Mouse (Mus musculus): ENCODE data around the gene Retsat.

Gene Retsat

DNA sequence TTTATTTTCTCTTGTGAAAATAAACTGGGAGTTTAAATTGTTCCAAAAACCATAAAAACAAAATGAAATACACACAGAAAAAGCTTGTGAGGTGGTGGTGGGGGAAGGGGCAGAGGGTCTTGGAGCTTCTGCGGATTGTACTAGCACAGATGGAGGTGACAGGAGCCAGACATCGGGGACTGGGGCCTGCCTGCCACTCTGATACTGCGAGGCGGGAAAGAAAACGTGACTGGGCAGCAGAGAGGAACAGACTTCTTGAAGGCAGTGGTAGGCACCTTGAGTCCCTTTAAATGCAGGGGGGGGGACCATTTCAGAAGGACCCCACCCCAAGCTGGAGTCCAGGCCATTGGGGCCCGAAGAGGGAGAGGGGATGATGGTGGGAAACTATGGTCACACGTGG, 28.1 kb downstream of the Retsat start:
- no peak for DNase-seq

DNA sequence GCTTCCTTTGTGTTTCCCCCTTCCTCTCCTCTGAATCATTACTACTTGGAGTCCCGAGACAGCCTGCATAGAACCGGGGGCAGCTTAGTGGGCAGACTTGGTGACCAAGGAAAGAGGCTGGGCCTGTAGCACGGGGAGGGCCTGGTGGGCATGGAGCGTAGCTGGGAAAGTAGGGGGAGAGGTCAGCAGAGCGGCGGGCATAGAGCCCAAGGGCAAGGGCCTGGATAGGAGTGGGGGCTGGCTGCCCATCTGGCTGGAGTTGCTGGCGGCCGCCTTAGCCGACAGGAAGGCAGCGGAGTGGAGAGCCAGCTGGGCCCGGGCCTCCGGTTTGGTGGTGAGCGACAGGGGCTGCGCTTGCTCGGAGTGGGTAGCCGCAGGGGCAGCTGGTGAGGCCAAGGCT, 29.0 kb downstream of the Retsat start:
- DNase-seq: no peak

DNA sequence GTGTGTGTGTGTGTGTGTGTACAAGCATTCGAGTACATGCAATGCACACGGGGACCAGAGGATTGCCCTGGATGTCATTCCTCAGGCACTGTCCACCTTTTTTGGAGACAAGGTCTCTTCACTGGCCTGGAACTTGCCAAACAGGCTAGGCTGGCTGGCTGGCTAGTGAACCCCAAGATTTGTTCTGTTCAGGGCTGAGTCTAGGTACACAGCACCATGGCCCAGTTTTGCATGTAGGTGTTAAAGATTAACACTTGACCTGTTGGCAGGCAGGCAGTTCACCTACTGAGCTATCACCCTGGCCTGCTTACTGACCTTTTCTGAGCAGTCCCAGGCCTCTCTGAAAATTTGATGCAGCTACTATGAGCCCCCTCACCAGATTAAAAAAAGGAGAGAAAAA, 32.1 kb downstream of the Retsat start:
- DNase-seq: no peak

DNA sequence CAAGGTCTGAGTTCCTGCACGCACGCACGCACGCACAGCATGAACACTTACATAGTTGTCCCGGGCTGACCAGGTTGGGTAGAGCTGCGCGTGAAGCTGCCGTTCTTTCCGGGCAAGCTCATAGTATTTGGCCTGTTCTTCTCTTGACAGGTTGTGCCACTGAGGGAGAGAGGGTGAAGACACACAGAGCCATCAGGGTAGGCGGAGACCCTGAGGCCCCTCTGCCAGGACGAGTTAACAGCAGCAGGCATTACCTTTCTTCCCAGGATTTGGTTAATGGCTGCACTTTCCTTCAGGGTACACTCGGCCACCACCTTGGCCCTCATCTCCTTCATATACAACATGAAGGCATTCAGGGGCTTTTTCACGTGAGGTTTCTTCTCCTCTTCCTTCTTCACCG, 32.7 kb downstream of the Retsat start:
- no peak for DNase-seq

DNA sequence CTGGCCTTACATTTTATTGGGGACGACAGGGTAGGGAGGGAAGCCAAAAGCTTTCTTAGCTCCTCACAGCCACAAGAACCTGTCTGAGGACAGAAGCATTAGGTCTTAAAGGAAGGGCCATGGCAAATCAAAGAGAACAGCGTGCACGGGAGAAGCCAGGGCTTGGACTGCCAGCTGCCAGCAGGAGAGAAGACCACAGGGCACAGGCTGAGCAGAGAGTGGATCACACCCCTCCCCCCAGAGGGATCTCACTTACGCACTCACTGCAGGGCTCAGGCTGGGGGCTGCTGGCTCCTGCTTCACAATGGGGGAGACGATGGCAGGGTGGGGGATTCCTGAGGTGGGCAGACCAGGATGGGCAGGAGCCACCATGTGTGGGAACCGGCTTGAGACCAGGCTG, 33.4 kb downstream of the Retsat start:
- no peak for DNase-seq

DNA sequence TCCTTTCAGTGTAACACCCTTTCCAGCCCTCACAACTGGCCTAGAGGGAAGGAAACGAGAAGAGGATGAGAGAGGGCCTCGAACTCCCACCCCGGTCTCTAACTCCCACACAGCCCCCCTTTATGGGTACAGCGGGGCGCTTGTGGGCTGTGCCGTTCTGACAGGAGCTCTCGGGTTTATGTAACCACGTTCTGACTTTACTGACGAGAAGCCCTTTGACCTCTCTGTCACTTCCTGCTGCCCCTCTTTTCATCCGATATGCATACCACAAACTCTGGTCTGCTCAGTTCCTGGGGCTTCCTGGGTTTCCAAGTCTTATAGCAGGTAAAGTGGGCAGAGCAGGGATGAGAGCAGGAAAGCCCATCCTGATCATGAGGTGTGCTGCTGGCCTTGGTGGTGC, 36.0 kb downstream of the Retsat start:
- peak; percentile 59 for DNase-seq

DNA sequence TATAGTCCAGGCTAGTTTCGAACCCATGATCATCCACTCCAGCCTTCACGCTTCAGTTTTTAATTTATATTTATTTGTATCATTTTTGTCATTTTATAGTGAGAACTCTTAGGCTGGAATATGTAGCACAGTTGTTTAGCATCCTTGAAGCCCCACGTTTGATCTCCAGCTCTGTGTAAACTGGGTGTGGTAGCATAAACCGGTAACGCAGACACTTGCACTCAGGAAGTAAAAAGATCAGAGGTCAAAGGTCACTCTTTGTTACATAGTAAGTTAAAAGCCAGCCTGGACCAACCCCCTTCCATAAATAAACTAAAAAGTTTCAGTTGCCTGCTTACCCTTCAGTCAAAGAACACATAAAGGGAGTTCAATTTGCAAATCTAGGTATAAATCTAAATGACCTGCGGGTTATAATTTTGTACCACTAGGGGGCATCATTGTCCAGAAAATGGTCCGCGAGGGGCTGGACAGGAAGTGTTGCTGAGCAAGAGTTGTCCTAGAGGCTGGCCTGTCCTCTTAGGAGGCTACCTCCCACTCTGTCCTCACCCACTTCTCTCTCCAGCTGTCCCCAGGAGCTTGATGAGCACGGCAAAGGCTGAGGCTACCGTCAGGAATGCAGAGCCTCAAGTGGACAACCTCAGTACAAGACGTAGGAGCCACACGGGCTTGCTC, 37.6 kb downstream of the Retsat start:
- peak; percentile 36 for DNase-seq

DNA sequence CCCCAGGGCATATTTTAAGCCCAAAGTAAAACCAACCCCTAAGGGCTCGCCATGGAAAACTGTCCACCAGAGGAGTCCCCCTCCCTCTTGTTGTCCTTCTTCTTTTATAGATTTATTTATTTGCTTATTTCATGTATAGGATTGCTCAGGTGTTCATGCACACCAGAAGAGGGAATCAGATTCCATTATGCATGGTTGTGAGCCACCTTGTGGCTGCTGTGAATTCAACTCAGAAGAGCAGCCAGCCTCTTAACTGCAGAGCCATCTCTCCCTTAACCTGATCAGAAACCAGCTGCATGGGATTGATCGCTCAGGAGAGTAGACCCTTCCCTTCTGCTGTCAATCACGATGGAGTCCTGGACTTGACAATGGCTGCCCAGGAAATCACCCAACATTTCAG, 38.7 kb downstream of the Retsat start:
- DNase-seq: peak; percentile 54

DNA sequence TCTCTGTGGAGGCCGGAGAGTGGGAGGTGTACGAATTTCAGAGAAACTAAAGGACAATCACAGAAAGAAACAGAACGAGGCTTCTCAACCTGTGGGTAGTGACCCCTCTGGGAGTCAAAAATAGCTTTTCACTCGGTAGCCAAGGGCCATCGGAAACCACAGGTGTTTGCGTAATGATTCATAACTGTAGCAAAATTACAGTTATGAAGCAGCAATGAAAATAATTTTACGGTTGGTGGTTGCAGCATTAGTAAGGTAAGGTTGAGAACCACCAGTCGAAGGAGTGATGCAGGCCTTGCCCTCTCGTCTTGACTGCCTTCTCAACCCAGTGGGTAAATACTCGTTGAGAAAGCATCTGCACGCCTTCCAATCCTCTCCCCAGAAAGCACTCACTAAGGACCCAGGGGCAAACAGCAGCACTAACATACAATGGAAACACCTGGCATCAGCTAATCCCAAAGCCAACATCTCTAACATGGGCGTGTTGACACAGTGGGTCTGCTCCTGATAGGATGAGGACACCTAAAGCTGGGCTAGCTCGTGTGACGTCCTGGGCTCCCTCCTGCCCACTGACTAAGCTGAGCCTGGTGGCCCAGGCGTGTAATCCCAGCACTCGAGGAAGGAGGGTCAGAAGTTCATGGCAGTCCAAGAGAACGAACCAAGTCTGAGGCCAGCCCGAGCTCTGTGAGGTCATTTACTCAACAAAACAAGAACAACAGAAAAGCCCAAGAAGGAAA, 43.1 kb downstream of the Retsat start:
- DNase-seq: no peak

DNA sequence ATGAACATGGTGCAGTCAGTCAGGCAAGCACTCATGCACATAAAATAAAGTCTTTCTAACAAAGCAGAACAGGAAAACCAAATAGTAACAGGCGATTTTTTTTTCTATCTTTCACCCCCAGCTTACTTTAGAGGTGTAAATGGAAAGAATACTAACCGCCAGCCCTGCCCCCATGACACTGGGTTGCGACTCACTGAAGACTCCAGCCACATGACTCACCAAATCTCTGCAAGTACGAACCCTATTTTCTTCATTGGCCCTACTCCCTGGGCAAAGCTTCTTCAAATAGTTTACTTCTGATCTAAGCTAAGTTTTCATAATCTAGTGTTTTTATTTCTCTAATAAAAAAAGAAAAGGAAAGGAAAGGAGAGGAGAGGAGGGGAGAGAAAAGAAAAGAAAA, 46.3 kb downstream of the Retsat start:
- DNase-seq: no peak

DNA sequence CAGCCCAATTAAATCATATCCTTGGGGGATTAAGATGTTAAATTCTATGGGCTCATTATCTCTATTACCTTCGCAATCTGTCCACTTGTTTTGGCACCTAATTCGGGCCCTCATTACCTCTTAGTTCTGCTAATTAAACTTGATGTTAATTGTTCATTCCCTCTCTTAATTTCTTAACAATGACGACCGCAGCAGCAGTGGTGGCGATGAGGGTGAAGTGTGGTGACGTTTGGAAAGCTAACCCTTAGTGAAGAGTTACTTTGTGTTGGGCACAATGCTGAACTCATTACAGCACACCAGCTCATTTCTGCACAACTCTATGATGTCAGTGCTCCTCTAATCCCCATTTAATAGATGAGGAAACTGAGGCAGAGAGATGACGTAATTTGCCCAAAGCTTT, 47.1 kb downstream of the Retsat start:
- DNase-seq: no peak

DNA sequence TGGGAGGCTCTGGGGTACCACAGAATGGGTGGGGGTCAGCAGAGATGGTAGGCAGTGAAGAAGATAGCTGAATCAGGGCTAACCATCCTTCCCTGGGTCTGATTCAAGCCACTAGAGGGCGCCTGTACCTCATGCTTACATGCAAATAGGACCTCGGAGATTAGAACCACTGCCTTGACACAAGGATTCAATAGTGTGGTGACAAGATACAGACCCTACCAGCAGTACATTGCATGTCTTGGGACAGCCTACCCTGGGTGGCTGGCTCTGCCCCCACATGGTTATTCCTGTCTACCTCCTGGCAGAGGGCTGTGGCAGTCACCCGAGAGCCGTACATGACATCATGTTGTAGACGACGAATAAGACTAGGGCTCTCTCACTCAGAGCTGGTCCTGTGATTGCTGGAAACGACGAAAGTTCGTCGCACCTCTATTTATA, 49.1 kb downstream of the Retsat start:
- peak; percentile 80 for DNase-seq

DNA sequence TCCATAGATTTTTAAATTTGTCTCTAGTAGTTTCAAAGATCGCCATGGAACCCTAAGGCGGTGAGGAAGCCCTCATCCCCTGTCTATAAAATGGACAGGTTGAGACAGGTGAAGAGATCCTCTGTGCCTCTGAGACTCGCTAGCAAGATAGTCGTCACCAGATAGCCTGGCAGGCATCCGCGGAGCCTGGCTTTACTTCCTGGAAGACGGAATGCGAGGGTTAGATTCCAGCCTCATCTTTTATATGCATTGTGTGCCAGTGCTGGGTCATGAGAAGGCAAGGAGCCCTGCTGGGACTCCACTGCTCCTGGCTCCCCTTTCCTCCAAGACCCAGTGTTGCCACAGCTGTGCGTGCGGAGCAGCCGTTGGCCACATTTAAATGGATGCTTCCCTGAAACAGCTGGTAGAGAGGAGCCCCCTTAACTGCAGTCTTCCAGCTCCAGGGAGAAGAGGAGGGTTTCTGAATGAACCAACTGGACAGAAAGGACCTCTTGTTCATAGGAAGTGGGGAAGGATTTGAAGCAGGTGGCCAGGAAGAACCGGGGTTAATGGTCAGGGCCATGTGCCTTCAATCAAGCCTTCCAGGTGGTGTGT, 49.8 kb downstream of the Retsat start:
- no peak for DNase-seq

DNA sequence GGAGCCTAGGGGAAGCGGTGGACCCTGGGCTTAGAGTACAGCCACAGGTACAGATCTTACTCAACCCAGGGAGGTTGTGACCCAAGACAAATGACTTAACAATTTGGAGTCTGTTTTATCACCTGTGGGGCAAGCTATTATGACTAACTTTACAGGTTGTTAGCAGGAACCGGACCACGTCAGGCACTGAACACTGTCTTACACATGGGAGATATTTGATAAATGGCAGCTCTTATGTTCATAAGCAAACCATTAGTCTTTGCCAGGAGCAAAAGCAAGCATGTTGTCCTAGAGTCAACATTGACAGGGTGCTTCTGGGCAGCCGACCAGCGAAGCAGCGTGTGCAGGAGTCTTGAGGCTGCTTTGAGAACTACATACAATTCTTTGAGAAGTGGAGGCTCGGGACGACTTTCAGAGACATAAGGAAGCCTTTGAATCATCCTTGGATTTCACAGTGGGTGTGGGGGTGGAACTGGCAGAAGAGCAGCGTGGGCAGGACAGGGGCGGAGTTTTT, 52.1 kb downstream of the Retsat start:
- no peak for DNase-seq

DNA sequence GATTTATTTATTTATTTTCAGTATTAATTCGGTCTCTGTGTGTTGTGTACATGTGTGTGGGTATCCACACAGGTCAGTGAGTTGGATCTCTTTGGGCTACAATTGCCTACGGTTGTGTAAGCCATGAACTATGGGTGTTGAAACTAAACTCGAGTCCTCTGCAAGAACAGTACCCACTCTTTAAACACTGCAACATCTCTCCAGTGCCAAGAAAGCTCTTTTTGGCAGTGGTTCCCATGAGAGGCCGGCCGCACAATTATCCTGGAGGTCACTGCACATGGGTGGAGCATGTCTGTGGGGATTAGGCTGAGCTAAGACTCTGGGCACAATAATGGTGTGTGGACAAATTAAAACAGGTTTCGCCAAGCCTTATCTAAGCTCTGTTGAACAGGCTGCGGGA, 55.1 kb downstream of the Retsat start:
- DNase-seq: no peak

DNA sequence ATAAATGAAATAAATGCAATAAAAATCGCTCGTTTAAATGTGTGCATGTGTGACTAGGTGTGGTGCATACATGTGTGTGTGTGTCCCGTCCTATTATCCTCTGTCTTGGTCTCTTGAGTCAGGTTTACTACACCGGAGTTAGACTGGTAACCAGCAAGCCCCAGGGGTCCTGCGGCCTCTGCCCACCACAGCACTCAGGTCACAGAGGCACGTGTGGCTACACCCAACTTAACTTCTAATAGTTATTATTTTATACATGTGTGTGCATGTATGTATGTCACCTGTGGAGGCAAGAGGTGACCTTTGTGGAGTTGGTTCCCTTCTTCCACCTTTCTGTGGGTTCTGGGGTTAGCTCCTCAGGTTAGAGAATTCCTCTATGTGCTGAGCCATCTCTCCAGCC, 56.1 kb downstream of the Retsat start:
- no peak for DNase-seq

DNA sequence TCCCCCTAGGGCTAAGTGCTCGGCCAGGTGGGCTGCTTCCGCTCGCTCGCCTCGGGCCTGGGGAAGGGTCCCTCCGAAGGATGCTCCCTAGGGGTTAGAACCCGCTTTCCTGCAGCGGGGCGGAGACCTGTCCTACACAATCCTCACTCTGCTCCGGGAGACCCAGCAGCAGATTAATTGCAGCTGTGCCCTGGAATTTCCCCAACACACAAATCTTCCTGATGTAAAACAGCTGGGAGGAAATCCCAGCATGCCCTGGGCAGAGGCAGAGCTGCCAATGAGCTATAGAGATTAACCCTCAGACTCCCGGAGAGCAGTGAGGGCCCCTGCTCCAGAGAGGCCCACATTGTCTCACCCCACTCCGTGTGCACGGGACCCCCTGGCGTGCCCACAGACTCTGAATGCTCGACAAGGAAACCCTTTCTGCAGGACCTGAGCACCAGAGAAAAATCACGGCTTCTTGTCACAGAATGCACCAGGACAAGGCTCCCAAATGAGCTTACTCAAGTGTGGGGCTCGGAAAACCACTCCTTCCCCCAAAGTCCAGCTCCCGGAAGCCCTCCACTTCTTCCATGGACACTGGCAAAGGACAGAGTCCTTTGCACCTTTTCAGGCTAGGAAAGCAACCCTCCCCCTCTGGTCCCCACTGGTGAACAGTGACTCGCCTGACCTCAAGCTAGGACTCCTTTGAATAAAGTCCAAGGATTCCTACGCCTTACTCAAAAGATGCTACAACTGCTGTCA, 57.2 kb downstream of the Retsat start:
- peak; percentile 24 for DNase-seq

DNA sequence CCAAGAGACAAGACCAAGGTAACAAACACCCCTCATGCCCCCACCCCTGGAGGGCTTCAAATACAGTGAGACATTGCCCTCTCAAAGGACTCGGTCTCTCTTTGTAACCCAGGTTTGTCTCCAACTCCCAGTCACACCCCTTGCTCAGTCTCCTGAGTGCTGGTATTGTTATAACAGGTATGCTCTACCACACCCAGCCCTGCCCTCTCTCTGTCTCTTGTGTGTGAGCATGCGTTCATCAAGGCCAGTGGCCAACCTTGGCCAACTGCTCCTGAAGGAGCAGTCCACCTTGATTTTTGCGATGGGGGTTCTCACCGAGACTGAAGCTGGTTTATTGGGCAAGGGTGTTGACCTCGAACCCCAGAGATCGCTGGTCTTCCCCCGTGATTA, 57.8 kb downstream of the Retsat start:
- no peak for DNase-seq

DNA sequence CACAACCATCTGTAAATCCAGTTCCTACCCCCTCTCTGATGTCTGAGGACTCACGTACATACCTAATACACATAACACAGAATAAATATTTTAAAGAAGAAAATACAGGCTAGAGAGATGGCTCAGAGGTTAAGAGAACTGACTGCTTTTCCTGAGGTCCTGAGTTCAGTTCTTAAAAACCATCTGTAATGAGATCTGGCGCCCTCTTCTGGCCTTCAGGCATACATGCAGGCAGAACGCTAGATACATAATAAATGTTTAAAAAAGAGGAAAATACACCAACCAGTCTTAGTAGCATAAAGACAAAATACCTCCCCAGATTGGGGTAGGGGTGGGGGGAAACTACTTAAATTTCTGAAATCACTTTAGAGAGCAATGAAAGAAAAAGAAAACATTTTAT, 59.7 kb downstream of the Retsat start:
- peak; percentile 59 for DNase-seq
